In the genomic region with DNA sequence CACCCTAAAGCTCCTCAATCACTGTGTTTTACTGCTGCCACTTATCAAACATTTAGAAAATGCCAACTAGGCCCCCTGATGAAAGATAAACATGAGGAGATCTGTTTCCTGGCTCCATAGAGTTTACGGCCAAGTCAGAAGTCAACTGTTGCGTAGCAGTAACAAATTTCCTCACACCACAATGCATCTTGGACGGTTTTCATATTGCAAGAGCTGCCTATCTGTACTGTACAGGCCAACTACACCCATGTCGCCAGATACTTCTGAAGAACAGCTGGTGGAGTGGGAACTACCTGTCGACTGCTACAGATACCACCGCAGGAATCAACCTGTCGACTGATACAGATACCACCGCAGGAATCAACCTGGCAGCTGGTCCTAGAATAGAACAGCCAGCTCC, we compare ENCODE assay signal across 28 mouse cellular contexts. TPM values are rescaled to one million over a fixed set of nuclear protein-coding genes. Genes with fewer than 3 reads are reported as not detected.
DNase-seq lines count a peak whose midpoint lies in the region; ATAC-seq and TF ChIP-seq lines count a peak whose summit lies in the region.
"Had no signal": no experiment of that assay in that cellular context is flagged by ENCODE, and none has a peak within 500 bp of the region (broad histone marks: within the 10 kb centered on the region; RNA-seq: fewer than 3 reads in every experiment).

No protein-coding gene starts in this region.

- H3K4me2 ChIP-seq in forebrain, embryonic 14.5 days (ENCODE audit: low read length): no peak overlapping the region
- H3K4me2 ChIP-seq in hindbrain, embryonic 12.5 days (replicated peaks): no peak overlapping the region
- H3K4me2 ChIP-seq: embryonic facial prominence, embryonic 13.5 days; embryonic facial prominence, embryonic 15.5 days; forebrain, embryonic 12.5 days; forebrain, embryonic 15.5 days had no signal

- no peaks in the 10 kb centered on the region for H3K27me3 ChIP-seq in MEL (ENCODE audit: control insufficient read depth in 1 of 2, insufficient read depth in 2 of 2, low read length in 2 of 2)
- no peaks in the 10 kb centered on the region for H3K27me3 ChIP-seq in forebrain, embryonic 14.5 days (replicated peaks; ENCODE audit: control insufficient read depth, insufficient read depth, low read length)
- no peaks in the 10 kb centered on the region for H3K27me3 ChIP-seq in hindbrain, embryonic 12.5 days
- H3K27me3 ChIP-seq in thymus, adult 2 months (ENCODE audit: control insufficient read depth, insufficient read depth, low read length): no peaks in the 10 kb centered on the region
- H3K27me3 ChIP-seq: CH12.LX; embryonic facial prominence, embryonic 13.5 days; embryonic facial prominence, embryonic 15.5 days; forebrain, embryonic 12.5 days; forebrain, embryonic 15.5 days had no signal

- H3K4me1 ChIP-seq in MEL (ENCODE audit: control insufficient read depth in 1 of 2, insufficient read depth in 2 of 2, low read length in 2 of 2): peaks cover 0 to 9% of the 10 kb centered on the region in 2 experiments; a peak in 2 of 4 replicates
- no peaks in the 10 kb centered on the region for H3K4me1 ChIP-seq in forebrain, embryonic 14.5 days (ENCODE audit: control insufficient read depth, insufficient read depth, low read length)
- no peaks in the 10 kb centered on the region for H3K4me1 ChIP-seq in hindbrain, embryonic 12.5 days
- no peaks in the 10 kb centered on the region for H3K4me1 ChIP-seq in thymus, adult 2 months (replicated peaks; ENCODE audit: control insufficient read depth, insufficient read depth, low read length)
- H3K4me1 ChIP-seq: forebrain, embryonic 10.5 days; forebrain, embryonic 12.5 days had no signal

- DNase-seq in 416B (ENCODE audit: low read depth) (peak; percentile 51), MEL (ENCODE audit: low read depth, low spot score) (no peak)
- DNase-seq in forebrain, embryonic 14.5 days (ENCODE audit: low spot score): no peak
- no peak for DNase-seq in thymus, adult 2 months
- DNase-seq: adrenal gland, adult 8-10 months; adrenal gland, postnatal 14 days; adrenal gland, postnatal 36 days; B cell, adult 2 months; cerebellum, adult 11-12 months; cerebellum, adult 2 months; cerebellum, adult 9-10 months; cerebellum, postnatal 10 days; cerebellum, postnatal 25 days; embryo, embryonic 11 days; forebrain, postnatal 0 days had no signal

- 92% methylated on average over 8 of the region's 8 CpGs for WGBS in forebrain, embryonic 14.5 days
- WGBS in hindbrain, embryonic 12.5 days: 92% methylated on average over 8 of the region's 8 CpGs
- WGBS in thymus, adult 2 months: 92% methylated on average over 8 of the region's 8 CpGs

- TF ChIP-seq POLR2A in MEL (IDR thresholded peaks at IDR 0.05; ENCODE audit: control insufficient read depth in 1 of 2, insufficient read depth in 1 of 2, low read depth in 1 of 2, low read length in 2 of 2, poor library complexity in 1 of 2): no peak
- no peak for TF ChIP-seq POLR2A in thymus, adult 2 months (IDR thresholded peaks at IDR 0.05; ENCODE audit: control insufficient read depth, extremely low read depth, insufficient read depth, low read length, poor library complexity)

- no peak for TF ChIP-seq CTCF in MEL (IDR thresholded peaks at IDR 0.05 in 2 of 3, conservative IDR thresholded peaks at IDR 0.05 in 1 of 3; ENCODE audit: control insufficient read depth in 1 of 3, insufficient read depth in 1 of 3, low read depth in 2 of 3, low read length in 3 of 3, poor library complexity in 1 of 3, severe bottlenecking in 1 of 3)
- no peak for TF ChIP-seq CTCF in thymus, adult 2 months (IDR thresholded peaks at IDR 0.05; ENCODE audit: borderline replicate concordance, control insufficient read depth, extremely low read depth, insufficient read depth, low read length, poor library complexity)

- TF ChIP-seq EP300 in MEL (IDR thresholded peaks at IDR 0.05; ENCODE audit: low read depth in 1 of 2, low read length in 2 of 2): no peak; a peak in 1 of 4 replicates

- peaks cover 0 to 6% of the 10 kb centered on the region in 2 experiments; a peak in 1 of 4 replicates for H3K36me3 ChIP-seq in MEL (ENCODE audit: control insufficient read depth in 1 of 2, insufficient read depth in 2 of 2, low read length in 2 of 2)
- no peaks in the 10 kb centered on the region for H3K36me3 ChIP-seq in forebrain, embryonic 14.5 days (ENCODE audit: control insufficient read depth, insufficient read depth, low read length)
- no peaks in the 10 kb centered on the region for H3K36me3 ChIP-seq in hindbrain, embryonic 12.5 days
- no peaks in the 10 kb centered on the region for H3K36me3 ChIP-seq in thymus, adult 2 months (ENCODE audit: control insufficient read depth, insufficient read depth, low read length)
- H3K36me3 ChIP-seq: embryonic facial prominence, embryonic 13.5 days; embryonic facial prominence, embryonic 15.5 days; forebrain, embryonic 12.5 days; forebrain, embryonic 15.5 days had no signal

- ATAC-seq in megakaryocyte, adult 5-6 weeks (ENCODE audit: poor library complexity, severe bottlenecking): peak; percentile 27; the same call in 1 of the 2 replicates
- peak; percentile 92 for ATAC-seq in megakaryocyte-erythroid progenitor cell, adult 5-6 weeks (replicated peaks; ENCODE audit: low FRiP score, low TSS enrichment, poor library complexity, severe bottlenecking)
- ATAC-seq in inflammation-experienced regulatory T-cells, adult 6 months: no peak
- no peak for ATAC-seq in forebrain, embryonic 14.5 days
- ATAC-seq in hindbrain, embryonic 12.5 days (ENCODE audit: low FRiP score): no peak
- ATAC-seq: CD4-positive, CD25-positive, alpha-beta regulatory T cell, adult 4 months; forebrain, embryonic 15.5 days; forebrain, postnatal 0 days had no signal

- no peaks in the 10 kb centered on the region for H3K9me3 ChIP-seq in MEL (replicated peaks; ENCODE audit: insufficient read depth, low read length)
- H3K9me3 ChIP-seq in forebrain, embryonic 14.5 days (replicated peaks; ENCODE audit: control insufficient read depth, low read length): no peaks in the 10 kb centered on the region
- H3K9me3 ChIP-seq in hindbrain, embryonic 12.5 days (replicated peaks): no peaks in the 10 kb centered on the region
- H3K9me3 ChIP-seq: embryonic facial prominence, embryonic 13.5 days; embryonic facial prominence, embryonic 15.5 days; forebrain, embryonic 10.5 days; forebrain, embryonic 12.5 days; forebrain, embryonic 15.5 days; G1E had no signal

- no peak overlapping the region for H3K4me3 ChIP-seq in MEL (ENCODE audit: control insufficient read depth in 1 of 2, insufficient read depth in 1 of 2, low read depth in 2 of 2, low read length in 2 of 2)
- H3K4me3 ChIP-seq in forebrain, embryonic 14.5 days (ENCODE audit: low read depth, low read length): no peak overlapping the region
- H3K4me3 ChIP-seq in hindbrain, embryonic 12.5 days: no peak overlapping the region
- H3K4me3 ChIP-seq in thymus, adult 2 months (ENCODE audit: control insufficient read depth, insufficient read depth, low read length): no peak overlapping the region
- H3K4me3 ChIP-seq: embryonic facial prominence, embryonic 13.5 days; embryonic facial prominence, embryonic 15.5 days; erythroblast, embryonic 14.5 days; forebrain, embryonic 10.5 days; forebrain, embryonic 12.5 days; forebrain, embryonic 15.5 days had no signal

- H3K27ac ChIP-seq in MEL (ENCODE audit: control insufficient read depth, low read depth, low read length): no peak overlapping the region
- no peak overlapping the region for H3K27ac ChIP-seq in forebrain, embryonic 14.5 days (ENCODE audit: low read depth, low read length)
- no peak overlapping the region for H3K27ac ChIP-seq in hindbrain, embryonic 12.5 days
- H3K27ac ChIP-seq in thymus, adult 2 months (ENCODE audit: control insufficient read depth, insufficient read depth, low read length): no peak overlapping the region
- H3K27ac ChIP-seq: embryonic facial prominence, embryonic 13.5 days; embryonic facial prominence, embryonic 15.5 days; forebrain, embryonic 10.5 days; forebrain, embryonic 12.5 days; forebrain, embryonic 15.5 days had no signal

- H3K79me2 ChIP-seq in MEL (ENCODE audit: control insufficient read depth, insufficient read depth, low read length, poor library complexity): no peaks in the 10 kb centered on the region

- no peak overlapping the region for H3K9ac ChIP-seq in MEL (ENCODE audit: control insufficient read depth, low read depth, low read length, poor library complexity, severe bottlenecking)
- no peak overlapping the region for H3K9ac ChIP-seq in forebrain, embryonic 14.5 days (ENCODE audit: low read length)
- H3K9ac ChIP-seq in hindbrain, embryonic 12.5 days: no peak overlapping the region
- H3K9ac ChIP-seq: embryonic facial prominence, embryonic 13.5 days; embryonic facial prominence, embryonic 15.5 days; forebrain, embryonic 12.5 days; forebrain, embryonic 15.5 days; forebrain, postnatal 0 days had no signal

- no peak for TF ChIP-seq RAD21 in MEL (IDR thresholded peaks at IDR 0.05; ENCODE audit: low read depth, low read length)

RNA-seq across cellular contexts. Expression of a gene that starts 7.3 kb away (rescaled TPM):
- 9.5 and 9.9 TPM in 2 replicates for total RNA-seq in MEL (2012; rRNA removed)
- 10 to 100 TPM in 1 of 2 experiments, not detected in 1; 13.8 TPM for polyA plus RNA-seq in MEL (2012; ENCODE audit: insufficient read depth in 1 of 2, insufficient read length in 2 of 2, low read depth in 1 of 2, low replicate concordance in 2 of 2, missing spikeins in 1 of 2)
- total RNA-seq in megakaryocyte, adult 5-6 weeks (2015): 14.0 and 14.4 TPM in 2 replicates
- 12.3 and 12.7 TPM in 2 replicates for total RNA-seq in megakaryocyte, adult 5-6 weeks (2017)
- 7.1 and 8.4 TPM in 2 replicates for total RNA-seq in megakaryocyte-erythroid progenitor cell, adult 5-6 weeks (2014; fragmentation: Nextera tagmentation)
- total RNA-seq in megakaryocyte-erythroid progenitor cell, adult 5-6 weeks (2017): 3.0 and 4.6 TPM in 2 replicates
- 10 to 100 TPM; 16.8 to 28.4 (median 21.9) TPM for polyA plus RNA-seq in inflammation-experienced regulatory T-cells, adult 6 months (2017; shearing (Covaris generic))
- polyA plus RNA-seq in forebrain, embryonic 14.5 days (2014; fragmentation: Nextera tagmentation; extraction: Ambion mirVana): 52.3 and 56.2 TPM in 2 replicates
- polyA plus RNA-seq in hindbrain, embryonic 12.5 days (2016; fragmentation: Nextera tagmentation; extraction: Ambion mirVana): 38.5 and 43.0 TPM in 2 replicates
- 23.2 and 25.7 TPM in 2 replicates for polyA plus RNA-seq in thymus, adult 2 months (2012; rRNA removed)

RNA-seq across cellular contexts. Expression of a gene that starts 35.9 kb away (rescaled TPM):
- 19.6 and 21.9 TPM in 2 replicates for total RNA-seq in MEL (2012; rRNA removed)
- 10 to 100 TPM in 1 of 2 experiments, not detected in 1; 29.1 TPM for polyA plus RNA-seq in MEL (2012; ENCODE audit: insufficient read depth in 1 of 2, insufficient read length in 2 of 2, low read depth in 1 of 2, low replicate concordance in 2 of 2, missing spikeins in 1 of 2)
- 9.6 and 11.5 TPM in 2 replicates for total RNA-seq in megakaryocyte, adult 5-6 weeks (2015)
- 27.5 and 30.4 TPM in 2 replicates for total RNA-seq in megakaryocyte, adult 5-6 weeks (2017)
- total RNA-seq in megakaryocyte-erythroid progenitor cell, adult 5-6 weeks (2014; fragmentation: Nextera tagmentation): 23.6 and 24.4 TPM in 2 replicates
- total RNA-seq in megakaryocyte-erythroid progenitor cell, adult 5-6 weeks (2017): 15.8 and 24.5 TPM in 2 replicates
- 10 to 100 TPM; 84.8 to 90.3 (median 87.8) TPM for polyA plus RNA-seq in inflammation-experienced regulatory T-cells, adult 6 months (2017; shearing (Covaris generic))
- polyA plus RNA-seq in forebrain, embryonic 14.5 days (2014; fragmentation: Nextera tagmentation; extraction: Ambion mirVana): 88.4 and 102 TPM in 2 replicates
- 114 and 116 TPM in 2 replicates for polyA plus RNA-seq in hindbrain, embryonic 12.5 days (2016; fragmentation: Nextera tagmentation; extraction: Ambion mirVana)
- 167 and 185 TPM in 2 replicates for polyA plus RNA-seq in thymus, adult 2 months (2012; rRNA removed)

RNA-seq across cellular contexts. Expression of a gene that starts 43.2 kb away (rescaled TPM):
- total RNA-seq in MEL (2012; rRNA removed): 0.15 and 0.29 TPM in 2 replicates
- under 1 TPM in 1 of 2 experiments, not detected in 1; 0.39 TPM for polyA plus RNA-seq in MEL (2012; ENCODE audit: insufficient read depth in 1 of 2, insufficient read length in 2 of 2, low read depth in 1 of 2, low replicate concordance in 2 of 2, missing spikeins in 1 of 2)
- 0.71 and 0.75 TPM in 2 replicates for total RNA-seq in megakaryocyte, adult 5-6 weeks (2015)
- total RNA-seq in megakaryocyte, adult 5-6 weeks (2017): 0.81 and 0.88 TPM in 2 replicates
- 0.12 TPM in 1 of 2 replicates, not detected in the other for total RNA-seq in megakaryocyte-erythroid progenitor cell, adult 5-6 weeks (2014; fragmentation: Nextera tagmentation)
- total RNA-seq in megakaryocyte-erythroid progenitor cell, adult 5-6 weeks (2017): 0.28 TPM in 1 of 2 replicates, not detected in the other
- polyA plus RNA-seq in inflammation-experienced regulatory T-cells, adult 6 months (2017; shearing (Covaris generic)): under 1 TPM in 2 of 3 experiments, not detected in 1; 0.12 to 0.28 TPM
- 0.44 and 0.59 TPM in 2 replicates for polyA plus RNA-seq in forebrain, embryonic 14.5 days (2014; fragmentation: Nextera tagmentation; extraction: Ambion mirVana)
- polyA plus RNA-seq in hindbrain, embryonic 12.5 days (2016; fragmentation: Nextera tagmentation; extraction: Ambion mirVana): 0.81 and 1.2 TPM in 2 replicates
- polyA plus RNA-seq in thymus, adult 2 months (2012; rRNA removed): 1.6 and 1.9 TPM in 2 replicates
- total RNA-seq: CH12.LX had no signal
- polyA plus RNA-seq: erythroblast, embryonic 14.5 days; G1E had no signal

RNA-seq across cellular contexts. Expression of a gene that starts 59.7 kb away (rescaled TPM):
- total RNA-seq in MEL (2012; rRNA removed): 0.23 TPM in 2 replicates
- polyA plus RNA-seq in MEL (2012; ENCODE audit: insufficient read depth in 1 of 2, insufficient read length in 2 of 2, low read depth in 1 of 2, low replicate concordance in 2 of 2, missing spikeins in 1 of 2): 1 to 10 TPM in 1 of 2 experiments, not detected in 1; 2.9 TPM
- total RNA-seq in megakaryocyte, adult 5-6 weeks (2015): 4.8 and 5.7 TPM in 2 replicates
- total RNA-seq in megakaryocyte, adult 5-6 weeks (2017): 2.0 and 2.8 TPM in 2 replicates
- 0.37 TPM in 1 of 2 replicates, not detected in the other for total RNA-seq in megakaryocyte-erythroid progenitor cell, adult 5-6 weeks (2014; fragmentation: Nextera tagmentation)
- total RNA-seq in megakaryocyte-erythroid progenitor cell, adult 5-6 weeks (2017): not detected in 2 replicates
- polyA plus RNA-seq in inflammation-experienced regulatory T-cells, adult 6 months (2017; shearing (Covaris generic)): not detected
- 1.4 and 2.1 TPM in 2 replicates for polyA plus RNA-seq in forebrain, embryonic 14.5 days (2014; fragmentation: Nextera tagmentation; extraction: Ambion mirVana)
- 0.73 and 1.2 TPM in 2 replicates for polyA plus RNA-seq in hindbrain, embryonic 12.5 days (2016; fragmentation: Nextera tagmentation; extraction: Ambion mirVana)
- 2.2 and 3.2 TPM in 2 replicates for polyA plus RNA-seq in thymus, adult 2 months (2012; rRNA removed)
- total RNA-seq: CH12.LX had no signal
- polyA plus RNA-seq: erythroblast, embryonic 14.5 days; G1E had no signal

Comparison
In these comparisons a context has a peak if more than half of its experiments do, and no peak if none do; other contexts are left out.
1. ATAC-seq: peak in megakaryocyte, adult 5-6 weeks (single experiment) and megakaryocyte-erythroid progenitor cell, adult 5-6 weeks (single experiment); none in inflammation-experienced regulatory T-cells, adult 6 months (single experiment), forebrain, embryonic 14.5 days (single experiment) and hindbrain, embryonic 12.5 days (single experiment).